Mouse (Mus musculus) neural tube, embryonic 11.5 days (tissue): ENCODE measurements around the gene Tesk2. TPM values are rescaled to one million over a fixed set of nuclear protein-coding genes. Genes with fewer than 3 reads are reported as not detected.

Experiments used
- ATAC-seq: fragments of 200-750 bp; cut with Nextera tagmentation; 2 replicates; pipeline ENCODE4 v1.8.0; 2017; ENCODE audit warnings: moderate number of reproducible peaks, mild to moderate bottlenecking, moderate TSS enrichment, moderate library complexity; ENCODE audit not compliant: insufficient read depth, low FRiP score, low TSS enrichment
- DNase-seq: peaks from one replicate; pipeline ENCODE4 v3.0.0-alpha.2; 2015; ENCODE audit warnings: low spot score
- H3K27ac ChIP-seq: fragments of 300-500 bp; sonication (generic); 2 replicates; pipeline ENCODE4 v1.5.1; 2014; ENCODE audit warnings: low read depth, mild to moderate bottlenecking, low read length
- H3K27me3 ChIP-seq: fragments of 300-500 bp; sonication (generic); 2 replicates; pipeline ENCODE4 v1.6.1; 2014; ENCODE audit warnings: mild to moderate bottlenecking, low read length, mixed read lengths; ENCODE audit not compliant: control insufficient read depth, insufficient read depth
- H3K36me3 ChIP-seq: fragments of 300-500 bp; sonication (generic); 2 replicates; pipeline ENCODE4 v1.6.1; 2014; ENCODE audit warnings: mild to moderate bottlenecking, low read length, moderate library complexity, mixed read lengths; ENCODE audit not compliant: control insufficient read depth, insufficient read depth
- H3K4me1 ChIP-seq: fragments of 300-500 bp; sonication (generic); 2 replicates; pipeline ENCODE4 v1.6.1; 2014; ENCODE audit warnings: low read length, mixed read lengths; ENCODE audit not compliant: control insufficient read depth, insufficient read depth
- H3K4me2 ChIP-seq: fragments of 300-500 bp; sonication (generic); 2 replicates; pipeline ENCODE4 v1.6.1; 2014; ENCODE audit warnings: low read depth, mild to moderate bottlenecking, moderate library complexity
- H3K4me3 ChIP-seq: fragments of 300-500 bp; sonication (generic); 2 replicates; pipeline ENCODE4 v1.5.1; 2014; ENCODE audit warnings: low read depth, low read length
- H3K9ac ChIP-seq: fragments of 300-500 bp; sonication (generic); 2 replicates; pipeline ENCODE4 v1.6.1; 2014; ENCODE audit warnings: mild to moderate bottlenecking, low read length
- H3K9me3 ChIP-seq: fragments of 300-500 bp; sonication (generic); 2 replicates; pipeline ENCODE4 v1.6.1; 2016; ENCODE audit warnings: low read length; ENCODE audit not compliant: control insufficient read depth
- WGBS: fragments of 180-500 bp; shearing (Covaris S2); extraction: QIAGEN DNeasy Blood & Tissue Kit; methylation state at CpG from one replicate; pipeline ENCODE4 v1.1.7; 2014; 5-methylcytosine and 5-hydroxymethylcytosine counted together
- polyA plus RNA-seq: library from polyadenylated mRNA; unstranded; fragments of >200 nt; fragmentation: Nextera tagmentation; extraction: Ambion mirVana; gene quantifications from 2 replicates; pipeline ENCODE4 v1.2.1, GENCODE M21; 2014

Tesk2 gene
- polyA plus RNA-seq, 1 experiment from 2014 or later: 9.8 TPM

- H3K9ac ChIP-seq: peak within 1 kb of the TSS; percentile 73
- ATAC-seq (peak; percentile 96), DNase-seq (peak; percentile 95)
- peak within 1 kb of the TSS; percentile 60 for H3K4me2 ChIP-seq
- H3K36me3 ChIP-seq: 0 out of 2 replicates have a peak, but pooled peaks cover 2% of the 10 kb centered on the region
- no peaks in the 10 kb centered on the region for H3K27me3 ChIP-seq
- H3K27ac ChIP-seq: peak within 1 kb of the TSS; percentile 81
- WGBS: under 1% methylated on average over 56 of the region's 56 CpGs
- peaks cover 8% of the 10 kb centered on the region for H3K4me1 ChIP-seq
- peak within 1 kb of the TSS; percentile 47 for H3K4me3 ChIP-seq
- no peaks in the 10 kb centered on the region for H3K9me3 ChIP-seq
Observed at GRCm38 (mm10) chr4:116685402-116686061, 35.2 kb upstream of the Tesk2 start, which contains the start of gene Prdx1. Gene Prdx1 (plus strand): TSS chr4:116685544.

GRCm38 (mm10) chr4:116687041-116687440 is 33.7 kb upstream of the Tesk2 start:
- no peak for DNase-seq
- Histone ChIP-seq H3K27me3 (no peaks in the 10 kb centered on the region), H3K4me2 (peak overlapping the region; percentile 60), H3K4me1 (peaks cover 8% of the 10 kb centered on the region), H3K9ac (no peak overlapping the region; the same call in 1 of the 2 replicates), H3K4me3 (peak overlapping the region; percentile 47), H3K27ac (no peak overlapping the region), H3K9me3 (no peaks in the 10 kb centered on the region), H3K36me3 (0 out of 2 replicates have a peak, but pooled peaks cover 2% of the 10 kb centered on the region)
- no peak for ATAC-seq
- 48% methylated on average over 1 of the region's 1 CpGs for WGBS

- no peak overlapping the region for H3K27ac ChIP-seq
- H3K27me3 ChIP-seq: no peaks in the 10 kb centered on the region
- 97% methylated on average over 4 of the region's 4 CpGs for WGBS
- H3K9me3 ChIP-seq: no peaks in the 10 kb centered on the region
- no peak for DNase-seq
- no peak overlapping the region for H3K4me2 ChIP-seq
- H3K4me3 ChIP-seq: no peak overlapping the region
- no peak for ATAC-seq
- H3K4me1 ChIP-seq: peaks cover 8% of the 10 kb centered on the region
- no peak overlapping the region for H3K9ac ChIP-seq
- H3K36me3 ChIP-seq: peaks cover 4% of the 10 kb centered on the region
Observed at GRCm38 (mm10) chr4:116689309-116689876, 31.4 kb upstream of the Tesk2 start.

GRCm38 (mm10) chr4:116692146-116692545 is 28.6 kb upstream of the Tesk2 start:
- no peak for DNase-seq
- H3K27me3 ChIP-seq: no peaks in the 10 kb centered on the region
- H3K27ac ChIP-seq: no peak overlapping the region
- H3K4me3 ChIP-seq: no peak overlapping the region
- H3K36me3 ChIP-seq: peaks cover 6% of the 10 kb centered on the region
- no peaks in the 10 kb centered on the region; the same call in 1 of the 2 replicates for H3K4me1 ChIP-seq
- H3K4me2 ChIP-seq: no peak overlapping the region
- WGBS: 89% methylated on average over 2 of the region's 2 CpGs
- ATAC-seq: no peak
- H3K9me3 ChIP-seq: no peaks in the 10 kb centered on the region
- H3K9ac ChIP-seq: no peak overlapping the region

GRCm38 (mm10) chr4:116693785-116694184 is 27.0 kb upstream of the Tesk2 start:
- Histone ChIP-seq H3K4me2 (no peak overlapping the region), H3K9me3 (no peaks in the 10 kb centered on the region), H3K9ac (no peak overlapping the region), H3K36me3 (peaks cover 6% of the 10 kb centered on the region), H3K27ac (no peak overlapping the region), H3K4me1 (no peaks in the 10 kb centered on the region), H3K4me3 (no peak overlapping the region), H3K27me3 (no peaks in the 10 kb centered on the region)
- WGBS: 82% methylated on average over 2 of the region's 2 CpGs
- ATAC-seq: no peak
- no peak for DNase-seq

GRCm38 (mm10) chr4:116698693-116699342 is 21.9 kb upstream of the Tesk2 start:
- Histone ChIP-seq H3K4me3 (no peak overlapping the region), H3K9ac (no peak overlapping the region), H3K4me1 (no peaks in the 10 kb centered on the region), H3K4me2 (no peak overlapping the region), H3K9me3 (no peaks in the 10 kb centered on the region), H3K27me3 (no peaks in the 10 kb centered on the region), H3K27ac (no peak overlapping the region), H3K36me3 (peaks cover 5% of the 10 kb centered on the region)
- WGBS: 94% methylated on average over 2 of the region's 2 CpGs
- DNase-seq: no peak
- no peak for ATAC-seq

GRCm38 (mm10) chr4:116700964-116701363 is 19.8 kb upstream of the Tesk2 start:
- Histone ChIP-seq H3K9ac (no peak overlapping the region), H3K4me1 (no peaks in the 10 kb centered on the region), H3K4me3 (no peak overlapping the region), H3K4me2 (no peak overlapping the region), H3K27me3 (no peaks in the 10 kb centered on the region), H3K27ac (no peak overlapping the region), H3K9me3 (no peaks in the 10 kb centered on the region), H3K36me3 (peaks cover 2% of the 10 kb centered on the region; the same call in 1 of the 2 replicates)
- ATAC-seq (no peak), DNase-seq (no peak)
- WGBS: 79% methylated on average over 1 of the region's 1 CpGs

- Histone ChIP-seq H3K27ac (no peak overlapping the region), H3K27me3 (no peaks in the 10 kb centered on the region), H3K4me2 (no peak overlapping the region), H3K9me3 (no peaks in the 10 kb centered on the region), H3K36me3 (peaks cover 2% of the 10 kb centered on the region; the same call in 1 of the 2 replicates), H3K9ac (no peak overlapping the region), H3K4me3 (no peak overlapping the region), H3K4me1 (peaks cover 3% of the 10 kb centered on the region)
- 41% methylated on average over 6 of the region's 6 CpGs for WGBS
- ATAC-seq (no peak), DNase-seq (peak; percentile 71)
Observed at GRCm38 (mm10) chr4:116703804-116704203, 16.9 kb upstream of the Tesk2 start.
